ENCODE assay signal across 27 mouse cellular contexts in genomic region chr12:101862286-101862964, GRCm38 (mm10). TPM values are rescaled to one million over a fixed set of nuclear protein-coding genes. Genes with fewer than 3 reads are reported as not detected.
"Had no signal": no experiment of that assay in that cellular context is flagged by ENCODE, and none has a peak within 500 bp of the region (broad histone marks: within the 10 kb centered on the region; RNA-seq: fewer than 3 reads in every experiment).

No protein-coding gene starts in this region.

- H3K27ac ChIP-seq: gastrocnemius, adult 2 months; heart, embryonic 10.5 days; hindbrain, embryonic 10.5 days; hindbrain, embryonic 12.5 days; hindbrain, embryonic 14.5 days; intestine, embryonic 15.5 days; layer of hippocampus, adult 2 months; left cerebral cortex, adult 2 months; limb, embryonic 13.5 days; limb, embryonic 15.5 days; liver, embryonic 13.5 days; liver, embryonic 15.5 days had no signal

- H3K27me3 ChIP-seq: heart, embryonic 12.5 days; hindbrain, embryonic 12.5 days; intestine, embryonic 15.5 days; limb, embryonic 13.5 days; limb, embryonic 15.5 days; liver, embryonic 13.5 days; liver, embryonic 15.5 days had no signal

- ATAC-seq: hindbrain, embryonic 16.5 days; inflammation-experienced regulatory T-cells, adult 6 months; intestine, embryonic 15.5 days; intestine, postnatal 0 days had no signal

- DNase-seq: gastrocnemius, adult 2 months; gastrocnemius, postnatal 10 days; gastrocnemius, postnatal 25 days; heart, postnatal 10 days; heart, postnatal 4 days; kidney, adult 18-20 months; kidney, adult 8-10 months; kidney, postnatal 10 days; kidney, postnatal 25 days; kidney, postnatal 4 days; left cerebral cortex, postnatal 4 days; liver, embryonic 13.5 days had no signal

- H3K4me1 ChIP-seq: heart, embryonic 10.5 days; hindbrain, embryonic 10.5 days; hindbrain, embryonic 12.5 days; intestine, embryonic 15.5 days; limb, embryonic 13.5 days; limb, embryonic 15.5 days; liver, embryonic 13.5 days; liver, embryonic 15.5 days had no signal

- H3K36me3 ChIP-seq: intestine, embryonic 15.5 days had no signal

- H3K4me2 ChIP-seq: heart, embryonic 12.5 days; hindbrain, embryonic 12.5 days; hindbrain, embryonic 14.5 days; intestine, embryonic 15.5 days; limb, embryonic 13.5 days; limb, embryonic 15.5 days; liver, embryonic 13.5 days; liver, embryonic 15.5 days had no signal

- H3K4me3 ChIP-seq: gastrocnemius, adult 2 months; heart, embryonic 10.5 days; heart, embryonic 12.5 days; hindbrain, embryonic 10.5 days; hindbrain, embryonic 12.5 days; intestine, embryonic 15.5 days; layer of hippocampus, adult 2 months; left cerebral cortex, adult 2 months; limb, embryonic 13.5 days; limb, embryonic 15.5 days; liver, embryonic 13.5 days; liver, embryonic 15.5 days had no signal

- H3K9ac ChIP-seq: heart, embryonic 12.5 days; hindbrain, embryonic 12.5 days; hindbrain, embryonic 14.5 days; intestine, embryonic 15.5 days; limb, embryonic 13.5 days; limb, embryonic 15.5 days; liver, embryonic 13.5 days; liver, embryonic 15.5 days had no signal

- H3K9me3 ChIP-seq: heart, embryonic 10.5 days; heart, embryonic 12.5 days; hindbrain, embryonic 10.5 days; hindbrain, embryonic 12.5 days; intestine, embryonic 15.5 days; limb, embryonic 13.5 days; limb, embryonic 15.5 days; liver, embryonic 13.5 days; liver, embryonic 15.5 days had no signal

RNA-seq across cellular contexts. Expression of gene Fbln5, which starts 43.6 kb away (rescaled TPM):
- total RNA-seq: granulocyte monocyte progenitor cell, adult 5-6 weeks had no signal
- polyA plus RNA-seq: inflammation-experienced regulatory T-cells, adult 6 months had no signal
